Mouse (Mus musculus): ENCODE measurements around the gene Gnptab.
"Not testable (repeated sequence)": the region's sequence is repeated elsewhere in the genome, so short reads cannot be mapped to it uniquely, and the experiment has no call there.

Gnptab gene

DNA sequence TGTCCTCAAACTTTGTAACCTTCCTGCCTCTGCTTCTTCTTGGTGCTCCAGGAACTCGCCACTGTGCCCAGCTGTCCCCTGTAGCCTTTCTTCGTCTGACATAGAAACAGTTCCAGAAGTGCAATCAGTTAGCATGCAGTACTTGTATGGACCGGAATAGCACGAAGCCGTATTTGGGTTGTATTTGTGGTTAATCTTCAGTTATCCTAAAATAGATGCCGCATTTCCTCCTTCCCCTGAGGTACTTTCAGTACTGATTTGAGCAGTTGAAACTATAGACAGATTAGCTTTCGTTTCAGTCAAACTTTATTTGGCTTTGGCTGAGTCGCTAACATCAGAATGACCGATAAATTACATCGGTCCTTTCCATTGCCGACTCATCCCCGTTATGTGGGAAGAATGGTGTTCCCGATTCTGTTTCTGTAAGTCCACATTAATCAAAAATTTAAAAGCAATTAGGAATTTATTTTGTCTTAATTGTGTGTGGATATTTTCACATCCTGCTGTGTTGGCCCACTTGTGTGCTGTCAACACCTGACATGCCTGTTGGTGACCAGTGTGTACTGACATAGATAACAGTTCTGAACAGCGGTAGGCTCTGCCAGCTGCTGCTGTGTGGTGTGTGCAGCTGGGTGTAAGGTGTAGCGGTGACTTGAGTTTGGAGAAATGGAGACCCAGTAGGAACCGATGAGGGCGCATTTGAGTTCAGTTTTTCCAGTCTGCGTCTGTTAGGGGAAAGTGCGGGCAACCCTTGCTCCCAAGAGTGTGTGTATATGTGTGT, 41.9 kb downstream of the Gnptab start:
- DNase-seq = no peak

DNA sequence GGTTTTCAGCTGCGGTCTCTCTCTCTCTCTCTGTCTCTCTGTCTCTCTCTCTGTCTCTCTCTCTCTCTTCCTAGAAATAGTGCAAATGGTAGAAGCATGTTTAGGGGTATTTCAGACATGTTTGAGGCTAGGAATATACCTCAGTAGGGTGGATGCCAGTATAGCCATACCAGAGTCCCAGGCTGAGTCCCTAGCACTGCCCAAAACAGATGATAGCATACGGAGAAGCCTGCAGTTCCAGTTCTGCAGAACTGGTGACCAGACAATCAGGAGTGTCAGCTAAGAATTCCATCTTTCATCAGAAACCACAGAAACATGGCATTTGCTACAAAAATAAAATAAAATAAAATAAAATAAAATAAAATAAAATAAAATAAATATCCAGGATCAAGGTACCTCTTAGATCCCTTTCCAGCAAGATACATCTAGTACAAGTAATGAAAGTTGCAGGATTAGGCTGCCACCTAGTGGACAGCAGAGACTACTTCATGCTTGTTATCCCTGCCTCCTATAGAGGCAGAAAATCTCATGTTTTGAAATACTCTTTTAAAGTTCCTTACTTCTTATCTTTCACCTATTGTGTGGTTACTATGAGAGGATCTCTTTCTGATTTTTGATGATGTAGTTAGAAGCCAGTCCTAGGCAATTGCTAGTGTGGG, 47.4 kb downstream of the Gnptab start:
- peak; percentile 70 to 73 for DNase-seq

DNA sequence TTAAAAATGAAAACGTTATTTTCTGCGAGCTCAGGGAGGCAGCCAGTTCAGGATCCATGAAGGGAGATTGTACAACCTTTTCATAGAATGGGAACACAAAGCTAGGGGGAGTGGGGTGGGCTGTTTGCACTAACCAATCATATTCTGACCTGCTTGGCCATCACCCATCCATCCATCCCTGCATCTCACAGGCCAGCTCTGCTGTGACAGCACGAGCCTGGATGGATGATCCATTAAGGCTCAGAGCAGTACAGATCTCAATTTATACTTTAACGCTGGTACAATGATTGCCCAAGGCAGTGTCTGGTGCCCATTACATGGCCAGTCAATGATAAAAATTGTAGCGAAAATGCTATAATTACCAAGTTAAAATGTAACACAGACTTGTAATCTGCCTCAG, 48.0 kb downstream of the Gnptab start:
- no peak for DNase-seq

DNA sequence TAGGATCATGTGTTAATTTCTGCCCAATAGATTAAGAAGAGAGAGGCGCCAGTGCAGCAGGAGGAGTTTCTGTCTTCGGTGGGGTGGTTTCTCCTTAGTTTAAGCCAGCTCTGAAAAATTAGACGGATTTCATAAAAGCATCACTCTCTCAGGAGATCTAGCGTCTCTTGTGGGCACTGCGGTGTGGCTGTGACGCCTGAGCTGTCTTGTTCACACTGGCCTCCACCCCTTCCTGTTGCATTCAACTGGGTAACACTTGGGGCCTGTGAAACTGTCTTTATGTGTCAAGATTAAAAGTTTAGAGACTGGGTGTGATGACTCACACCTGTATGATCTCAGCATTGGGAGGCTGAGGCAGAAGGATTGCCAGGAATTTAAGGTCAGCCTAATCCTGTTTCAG, 49.1 kb downstream of the Gnptab start:
- no peak for DNase-seq

DNA sequence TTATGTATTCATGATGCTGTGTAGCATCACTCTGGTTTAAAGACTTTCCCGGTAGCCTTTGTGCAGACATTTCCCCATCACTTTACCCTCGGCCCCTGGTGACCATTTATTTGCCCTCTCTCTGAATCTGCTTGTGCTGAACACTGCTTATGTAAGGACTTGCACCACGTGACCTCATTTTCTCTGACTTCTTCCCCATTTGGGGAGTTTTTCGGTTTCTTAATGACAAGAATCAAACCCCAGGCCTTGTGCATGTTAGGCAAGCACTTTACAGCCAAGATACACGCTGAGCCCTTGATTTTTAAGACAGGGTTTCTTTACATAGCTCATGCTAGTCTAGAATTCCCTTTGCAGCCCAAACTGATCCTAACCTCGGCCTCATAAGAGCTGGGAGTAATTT, 62.3 kb downstream of the Gnptab start:
- DNase-seq = no peak

DNA sequence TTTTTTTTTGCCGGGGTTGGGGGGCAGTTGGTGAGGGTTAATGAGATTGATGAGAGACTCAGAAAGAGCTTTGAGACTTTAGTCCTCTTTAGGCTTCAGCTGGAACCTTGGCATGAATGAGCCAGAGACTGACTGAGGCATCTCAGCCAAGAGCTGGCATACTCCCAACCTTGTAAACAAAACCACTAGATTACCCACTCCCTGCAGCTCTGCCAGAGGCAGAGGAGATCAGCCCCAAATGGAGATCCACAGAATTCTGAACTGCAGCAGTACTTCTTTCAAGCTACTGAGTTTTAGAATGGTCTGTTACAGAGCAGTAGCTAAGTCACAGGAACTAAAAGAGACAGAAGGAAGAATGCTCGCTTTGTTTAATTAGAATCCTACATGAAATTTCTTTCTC, 72.3 kb downstream of the Gnptab start:
- DNase-seq = peak; percentile 55 to 62

DNA sequence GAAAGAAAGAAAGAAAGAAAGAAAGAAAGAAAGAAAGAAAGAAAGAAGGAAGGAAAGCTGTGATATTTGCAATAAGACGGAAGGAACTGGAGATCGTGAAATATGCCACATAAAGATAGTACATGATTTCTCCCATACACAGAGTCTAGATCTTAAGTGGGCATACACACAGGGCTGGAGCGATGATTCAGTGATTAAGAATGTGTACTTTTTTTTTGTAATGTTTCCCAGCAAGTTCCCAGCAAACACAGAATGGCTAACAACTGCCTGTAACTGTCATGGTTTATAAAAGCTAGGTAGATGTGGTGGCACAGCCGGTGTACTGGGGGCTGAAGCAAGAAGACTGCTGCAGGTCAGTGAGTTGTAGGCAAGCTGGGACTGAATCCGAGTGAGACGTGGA, 73.1 kb downstream of the Gnptab start:
- DNase-seq = no peak

DNA sequence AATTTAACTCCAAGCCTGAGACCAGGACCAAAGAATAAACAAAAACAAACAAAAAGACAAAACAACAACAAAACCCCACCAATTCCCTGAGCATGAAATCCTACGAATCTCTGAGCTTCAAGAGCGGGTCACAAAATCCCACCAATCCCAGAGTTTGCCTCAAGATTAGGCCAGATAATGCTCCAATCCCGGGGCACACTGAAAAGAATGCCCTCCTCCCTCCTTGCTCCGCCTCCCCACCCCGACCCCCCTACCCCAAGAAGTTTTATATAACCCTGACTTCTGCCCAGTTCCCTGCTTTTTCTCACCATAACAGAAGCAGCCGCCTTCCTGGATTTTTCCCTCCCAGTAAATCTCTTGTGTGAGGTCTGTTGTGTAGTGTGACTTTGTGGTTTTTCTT, 78.9 kb downstream of the Gnptab start:
- no peak for DNase-seq

DNA sequence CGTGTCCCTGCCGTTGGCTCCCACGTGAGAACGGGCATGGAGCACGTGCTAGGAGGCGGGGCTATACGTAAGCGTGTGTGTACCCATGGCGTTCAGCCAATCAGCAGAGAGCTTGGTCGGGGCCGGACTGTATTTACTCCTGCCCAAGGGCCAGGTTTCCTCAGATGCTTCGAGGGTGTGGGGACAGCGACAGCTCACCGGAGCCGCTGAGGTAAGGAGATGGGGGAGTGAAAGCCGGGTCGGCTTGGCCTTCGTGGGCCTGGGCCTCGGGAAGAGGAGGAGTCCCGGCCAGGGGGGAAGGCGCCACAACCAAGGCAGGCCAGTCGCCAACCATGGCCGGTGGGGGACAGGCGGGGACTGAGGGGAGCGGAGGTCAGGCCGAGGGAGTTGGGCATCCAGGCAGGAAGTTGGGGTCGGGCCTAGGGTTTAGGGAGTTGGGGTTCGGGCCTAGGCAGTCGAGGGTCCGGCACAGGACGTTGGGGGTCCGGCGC, 80.6 kb downstream of the Gnptab start, which contains the start of gene Sycp3:
Sycp3 (plus strand) TSS at position 68 of the 491 bp plus-strand sequence.
- DNase-seq = no peak

DNA sequence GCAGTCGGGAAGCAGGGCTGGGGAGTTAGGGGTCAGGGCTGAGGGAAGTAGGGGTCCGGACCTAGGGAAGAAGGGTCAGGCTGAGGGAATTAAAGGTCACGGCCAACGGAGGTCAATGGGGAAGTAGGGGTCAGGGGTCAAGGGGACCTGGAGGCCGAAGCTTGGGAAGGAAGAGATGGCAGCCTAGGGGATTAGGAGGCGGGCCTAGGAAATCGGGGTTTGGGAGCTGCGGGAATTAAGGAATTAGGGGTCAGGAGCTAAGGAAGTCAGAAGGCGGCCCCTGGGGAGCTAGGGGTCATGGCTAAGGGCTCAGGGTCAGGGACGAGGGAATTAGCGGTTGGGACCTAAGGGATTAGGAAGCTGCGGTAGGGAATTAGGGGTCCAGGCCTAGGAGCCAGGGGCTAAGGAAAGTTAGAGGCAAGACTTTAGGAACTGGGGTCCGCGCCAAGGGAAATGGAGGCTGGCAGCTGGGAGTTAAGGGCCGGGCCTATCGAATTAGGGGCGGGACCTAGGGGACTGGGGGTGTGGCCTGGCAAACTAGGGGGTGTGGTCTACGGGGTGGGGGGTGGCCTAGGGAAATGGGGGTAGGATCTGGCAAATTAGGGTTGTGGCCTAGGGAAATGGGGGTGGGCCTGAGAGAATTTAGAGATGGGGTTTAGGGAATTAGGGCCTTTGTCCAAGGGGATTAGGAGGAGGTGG, 81.3 kb downstream of the Gnptab start:
- no peak for DNase-seq

DNA sequence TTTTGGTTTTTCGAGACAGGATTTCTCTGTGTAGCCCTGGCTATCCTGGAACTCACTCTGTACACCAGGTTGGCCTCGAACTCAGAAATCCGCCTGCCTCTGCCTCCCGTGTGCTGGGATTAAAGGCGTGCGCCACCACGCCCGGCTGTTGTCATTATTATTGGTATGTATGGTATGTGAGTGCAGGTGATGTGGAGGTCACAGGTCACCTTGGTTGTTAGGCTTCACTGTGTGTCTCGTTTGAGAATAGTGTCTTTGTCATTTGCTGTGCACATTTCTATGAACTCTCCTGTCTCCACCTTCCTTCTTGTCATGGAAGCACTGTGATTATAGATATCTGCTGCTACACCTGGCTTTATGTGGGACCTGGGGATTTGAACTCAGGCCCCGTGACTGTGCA, 103.9 kb downstream of the Gnptab start:
- DNase-seq = not testable (repeated sequence)

DNA sequence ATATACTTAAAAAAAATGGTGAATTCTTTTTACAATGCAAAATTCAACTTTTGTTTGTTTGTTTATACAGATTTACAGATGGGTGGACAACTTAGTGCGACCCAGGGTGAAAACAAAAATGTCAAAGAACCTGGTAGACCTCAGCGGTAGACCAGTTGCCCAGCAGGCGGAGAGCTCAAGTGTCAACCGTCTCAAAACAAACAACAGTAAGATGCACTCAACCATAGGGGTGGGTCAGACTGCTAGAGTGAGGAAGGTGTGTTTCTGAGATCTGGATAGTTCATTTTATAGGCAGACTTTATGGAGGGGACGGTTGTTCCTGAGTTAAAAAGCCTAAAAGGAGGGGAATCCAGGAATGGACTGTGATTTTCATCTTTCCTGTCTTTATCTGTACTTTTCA, 109.7 kb downstream of the Gnptab start:
- no peak for DNase-seq

DNA sequence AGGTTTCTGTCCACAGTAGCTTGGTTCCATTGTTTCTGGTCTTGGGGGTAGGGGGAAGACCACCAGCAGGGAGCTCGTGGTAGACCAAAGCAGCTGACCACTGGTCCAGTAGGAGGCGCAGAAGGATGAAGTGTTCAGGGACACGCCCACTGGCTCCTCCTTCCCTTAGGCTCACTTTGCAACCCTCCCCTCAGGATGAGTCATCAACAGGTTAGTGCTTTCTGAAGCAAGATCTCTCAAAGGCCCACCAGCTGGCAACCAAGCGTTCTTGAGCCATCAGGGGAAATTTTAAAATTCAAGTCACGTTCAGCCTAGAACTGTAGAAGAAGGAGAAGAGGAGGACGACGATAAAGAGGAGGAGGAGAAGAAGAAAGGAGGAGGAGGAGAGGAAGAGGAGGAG, 112.7 kb downstream of the Gnptab start:
- no peak for DNase-seq

DNA sequence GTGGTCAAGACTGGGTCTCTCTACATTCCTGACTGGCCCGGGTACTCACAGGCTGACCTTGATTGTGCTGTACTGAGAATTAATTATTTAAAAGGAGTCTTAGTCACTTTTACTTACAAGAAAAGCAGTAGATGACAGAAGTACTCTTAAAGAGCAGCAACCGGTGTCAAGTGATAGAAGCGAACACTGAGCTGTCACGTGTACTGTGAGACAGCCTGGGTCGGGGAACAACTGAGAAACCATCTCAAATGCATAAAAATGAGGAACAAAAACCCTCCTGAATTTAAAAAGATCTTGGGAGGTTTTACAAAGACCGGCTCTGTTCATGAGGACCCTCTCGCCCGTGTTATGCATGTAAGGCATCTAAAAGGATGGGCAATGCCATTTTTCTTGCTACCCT, 113.7 kb downstream of the Gnptab start:
- DNase-seq = no peak

DNA sequence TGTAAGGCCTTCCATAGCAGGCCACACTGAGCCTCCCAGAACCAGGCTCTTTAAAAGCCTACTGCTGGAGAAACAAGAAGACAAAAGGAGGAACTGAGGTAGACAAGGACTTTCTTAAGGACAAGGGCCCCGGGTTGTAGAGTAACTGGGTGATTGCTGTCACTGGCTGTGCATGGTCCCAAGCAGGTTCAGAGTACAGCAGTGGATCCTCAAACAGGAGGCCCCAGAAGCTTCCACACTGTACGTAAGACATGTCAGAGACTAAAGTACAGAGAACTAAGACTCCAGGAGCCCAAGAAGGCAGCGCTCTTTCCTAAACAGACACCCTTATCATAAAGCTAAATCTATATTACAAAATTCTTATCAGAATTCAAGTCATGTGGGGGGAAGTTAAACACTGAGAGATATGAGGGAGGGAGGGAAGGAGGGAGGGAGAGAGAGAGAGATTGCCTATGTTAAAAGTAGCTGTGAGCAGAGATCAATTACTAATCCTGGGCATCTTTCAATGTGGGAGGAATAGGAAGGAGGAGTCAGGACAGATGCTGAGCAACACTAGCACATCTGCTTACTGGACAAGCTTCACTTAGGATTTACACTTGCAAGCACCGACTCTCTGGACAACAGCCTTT, 116.1 kb downstream of the Gnptab start:
- no peak for DNase-seq
